Mouse (Mus musculus) CD8-positive naive resting alpha-beta T cell, adult 2 months (primary cell): ENCODE measurements around the gene Mettl18.

Experiments
- DNase-seq, 2 experiments: peaks; one replicate each; pipeline ENCODE4 v3.0.0; 2022; ENCODE audit warnings: low read depth in 2 of 2, low spot score in 2 of 2

Gene Mettl18

DNA sequence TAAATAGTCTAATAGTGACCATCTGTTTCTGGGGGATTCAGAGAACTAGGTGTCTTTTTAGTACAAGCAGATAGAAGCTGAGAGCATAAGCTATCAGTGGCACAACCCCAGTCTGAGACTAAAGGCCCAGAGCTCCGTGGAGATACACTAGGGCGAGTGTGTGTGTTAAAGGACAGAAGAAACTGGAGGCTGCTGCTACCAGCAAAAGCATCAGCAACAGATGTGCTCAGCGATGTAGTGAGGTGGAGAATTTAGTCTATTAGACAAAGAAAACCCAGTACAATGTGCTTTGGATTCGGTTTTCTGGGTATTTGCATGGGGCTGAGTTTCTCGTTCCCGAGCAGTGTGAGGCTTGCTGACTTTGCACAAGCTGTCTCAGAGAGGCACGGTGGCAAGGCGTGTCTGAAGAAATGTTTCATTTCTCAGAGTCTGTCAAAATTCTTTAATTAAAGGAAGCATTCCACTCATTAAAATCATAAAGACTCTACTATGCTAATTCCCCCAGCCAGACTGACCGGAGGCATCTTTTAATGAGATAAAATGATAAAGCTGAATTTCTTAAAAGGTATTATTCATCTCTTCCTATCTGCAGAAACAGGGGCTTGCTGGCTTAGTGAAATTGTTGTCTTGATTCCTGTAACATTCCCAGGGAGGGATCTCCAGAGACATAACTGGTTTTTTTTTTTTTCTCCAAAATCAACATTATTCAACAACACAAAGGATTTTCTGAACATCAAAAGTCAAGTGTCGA is 45.9 kb downstream of the Mettl18 start:
- DNase-seq: no peak

DNA sequence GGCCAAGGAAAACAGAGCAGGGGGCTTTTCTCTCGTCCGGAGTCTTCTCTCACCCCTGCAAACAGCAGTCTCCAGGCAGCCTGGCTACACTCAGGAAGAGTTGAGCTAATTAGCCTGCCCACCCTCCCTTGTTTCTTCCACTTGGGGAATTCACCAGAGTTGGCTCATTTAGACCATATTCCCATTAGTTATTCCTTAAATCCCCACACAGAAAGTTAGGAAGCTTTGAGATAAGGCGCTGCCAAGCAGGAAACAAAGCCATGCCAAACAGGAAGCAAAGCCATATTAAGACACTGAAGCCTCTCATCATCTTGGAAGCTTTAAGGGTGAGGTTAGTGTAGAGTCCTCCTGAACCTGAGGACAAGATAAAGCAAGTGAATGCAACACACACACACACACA is 48.9 kb downstream of the Mettl18 start:
- no peak for DNase-seq
